Mouse (Mus musculus) erythroblast, embryonic 14.5 days (primary cell): Measurements from ENCODE around the gene Fars2.

Experiments
- GATA1 ChIP-seq: IDR thresholded peaks from 2 replicates; pipeline ENCODE4 v1.6.1; 2012; ENCODE audit warnings: low read length, inconsistent platforms, mixed read lengths
- TAL1 ChIP-seq: IDR thresholded peaks from 3 replicates; pipeline ENCODE4 v1.6.1; 2012; ENCODE audit warnings: low read length, inconsistent platforms, mixed read lengths

GRCm38 (mm10) chr13:36492397-36492796, 375.2 kb downstream of the Fars2 start:
- no peak for TF ChIP-seq TAL1
- TF ChIP-seq GATA1, result no peak
